Mouse (Mus musculus) heart, postnatal 25 days (tissue): Measurements from ENCODE around the gene Cks1brt. TPM values are rescaled to one million over a fixed set of nuclear protein-coding genes. Genes with fewer than 3 reads are reported as not detected.
A peak's percentile ranks its signal among the peaks of the same experiment; 100 is the strongest.
"Not testable (repeated sequence)": the region's sequence is repeated elsewhere in the genome, so short reads cannot be mapped to it uniquely, and the experiment has no call there.

ENCODE experiments used
- DNase-seq: peaks from one replicate; pipeline ENCODE4 v3.0.0; 2022; ENCODE audit warnings: low spot score
- intact Hi-C: fragments of 180-260 bp; cut with DNase I; formaldehyde crosslinking; loops from one replicate; pipeline ENCODE4 v1.15.1; 2025
- microRNA-seq: library from miRNA; unstranded; fragments of <30 nt; microRNA quantifications from one replicate; pipeline ENCODE4 v1.2.0, GENCODE M21; 2022
- total RNA-seq, 2 experiments: library from RNA; stranded (reverse); gene quantifications; 2 replicates each; pipeline ENCODE4 v1.2.3; 2021

The Cks1brt gene
- not detected for total RNA-seq

DNA sequence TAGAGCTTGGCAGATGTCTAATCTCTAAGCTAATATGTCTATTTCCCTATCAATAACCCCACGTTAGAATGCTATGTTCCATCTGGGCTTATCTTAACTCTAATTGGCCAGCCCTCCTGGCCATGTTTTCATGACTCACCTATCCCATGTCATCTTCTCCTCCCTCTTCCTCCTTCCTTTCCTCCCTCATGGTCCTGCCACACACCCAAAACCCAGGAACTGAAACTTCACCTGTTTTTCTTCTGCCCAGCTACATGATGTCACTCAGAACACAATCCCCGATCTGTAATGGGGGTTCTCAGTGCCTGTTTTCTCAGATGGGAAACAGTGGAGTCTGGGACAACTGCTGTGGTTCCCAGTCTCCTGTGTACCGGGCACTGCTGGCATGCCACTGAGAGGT, at the start of gene Cks1brt:
Gene Cks1brt (plus strand): TSS at position 301 of the 400 bp plus-strand sequence.
- intact Hi-C loops = no loop called here
- no peak for DNase-seq

GRCm38 (mm10) chr8:85113241-85113640, 38.5 kb upstream of the Cks1brt start:
- no peak for DNase-seq
- intact Hi-C loops = no loop called here

GRCm38 (mm10) chr8:85115501-85115900, 36.2 kb upstream of the Cks1brt start:
- no peak for DNase-seq
- intact Hi-C loops = no loop called here

GRCm38 (mm10) chr8:85116984-85117383, 34.7 kb upstream of the Cks1brt start:
- intact Hi-C loops = no loop called here
- DNase-seq = no peak

- DNase-seq = peak; percentile 53
- intact Hi-C loops = no loop called here
Observed at GRCm38 (mm10) chr8:85119052-85119981, 32.4 kb upstream of the Cks1brt start.

DNA sequence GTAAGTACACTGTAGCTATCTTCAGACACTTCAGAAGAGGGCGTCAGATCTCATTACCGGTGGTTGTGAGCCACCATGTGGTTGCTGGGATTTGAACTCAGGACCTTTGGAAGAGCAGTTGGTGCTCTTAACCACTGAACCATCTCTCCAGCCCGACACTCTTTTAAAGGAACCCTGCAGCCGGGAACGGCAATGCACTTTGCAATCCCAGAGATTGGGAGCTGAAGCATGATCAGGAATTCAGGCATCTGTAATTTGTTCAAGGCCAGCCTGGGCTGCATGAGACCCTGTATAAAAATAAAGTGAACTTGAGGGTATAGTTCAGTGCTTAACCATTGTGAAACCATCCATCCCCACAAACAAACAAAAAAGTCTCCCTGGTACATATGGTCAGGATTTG, 31.5 kb upstream of the Cks1brt start:
- intact Hi-C loops = not testable (repeated sequence)

GRCm38 (mm10) chr8:85122995-85123394, 28.7 kb upstream of the Cks1brt start, which contains the start of gene Zfp791:
Zfp791 (minus strand) TSS chr8:85123095.
- DNase-seq = no peak
- intact Hi-C loops = no loop called here

More for the DNA sequence above, 31.5 kb upstream of the Cks1brt start:
- DNase-seq = not testable (repeated sequence)

GRCm38 (mm10) chr8:85123691-85124090, 28.0 kb upstream of the Cks1brt start:
- intact Hi-C loops = no loop called here
- no peak for DNase-seq

DNA sequence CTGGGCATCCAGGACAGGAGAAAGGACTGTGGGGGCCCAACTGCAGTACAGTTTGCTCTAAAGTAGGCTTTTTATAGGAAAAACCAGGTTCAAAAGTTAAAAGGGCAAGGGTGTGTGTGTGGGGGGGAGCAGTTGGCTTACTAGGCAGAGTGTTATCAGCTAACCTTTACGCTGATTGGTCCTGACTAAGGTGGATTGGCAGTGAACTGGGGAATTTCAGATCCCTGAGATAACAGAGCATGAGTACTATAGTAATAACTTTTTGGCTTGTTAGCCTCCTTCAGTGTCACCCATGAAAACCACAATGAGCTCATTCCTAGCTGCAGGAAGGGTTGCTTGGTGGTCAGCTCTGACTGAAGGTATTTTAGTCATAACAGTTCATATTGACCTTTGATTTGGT, 19.4 kb upstream of the Cks1brt start:
- no peak for DNase-seq
- intact Hi-C loops = no loop called here

DNA sequence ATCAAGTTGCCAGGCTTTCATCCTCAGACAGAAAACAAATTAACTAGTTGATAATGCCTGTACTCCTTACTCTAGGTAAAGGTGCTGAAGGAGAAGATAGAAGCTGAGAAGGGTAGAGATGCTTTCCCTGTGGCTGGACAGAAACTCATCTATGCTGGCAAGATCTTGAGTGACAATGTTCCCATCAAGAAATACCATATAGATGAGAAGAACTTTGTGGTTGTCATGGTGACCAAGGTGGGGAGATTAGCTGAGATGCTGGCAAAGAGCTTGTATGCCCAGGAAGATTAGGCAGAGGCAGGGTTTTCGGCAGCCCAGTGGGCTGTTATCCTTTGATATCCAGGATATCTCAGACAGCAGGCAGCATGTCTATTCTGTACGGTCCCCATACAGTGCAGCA, 16.0 kb upstream of the Cks1brt start:
- DNase-seq, intact Hi-C loops: not testable (repeated sequence)

DNA sequence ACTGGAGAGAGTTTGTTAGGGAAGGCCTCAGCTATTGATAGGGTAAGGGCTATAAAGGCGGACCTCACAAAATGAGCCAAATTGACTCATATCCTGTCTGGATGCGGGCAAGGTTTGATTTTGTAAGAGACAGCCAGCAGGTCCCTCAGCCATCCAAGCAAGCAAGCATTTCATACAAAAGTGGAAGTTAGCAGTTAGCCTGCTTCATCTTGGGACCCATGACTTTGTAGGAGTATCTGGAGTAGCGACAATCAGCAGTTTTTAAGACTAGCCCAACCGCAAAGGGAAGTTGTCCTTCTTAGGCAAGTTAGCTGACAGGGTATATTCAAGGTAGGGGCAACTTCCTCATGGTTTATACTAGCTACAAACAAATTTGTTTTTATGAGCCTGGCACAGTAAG, 9.2 kb upstream of the Cks1brt start:
- DNase-seq = no peak

GRCm38 (mm10) chr8:85171291-85171690, 19.6 kb downstream of the Cks1brt start:
- DNase-seq = no peak
- intact Hi-C loops = loop anchor here (1.0 kb wide), 1 partner anchor 94 kb away; no protein-coding TSS in a partner anchor

More for the DNA sequence above, 9.2 kb upstream of the Cks1brt start:
- intact Hi-C loops = no loop called here

DNA sequence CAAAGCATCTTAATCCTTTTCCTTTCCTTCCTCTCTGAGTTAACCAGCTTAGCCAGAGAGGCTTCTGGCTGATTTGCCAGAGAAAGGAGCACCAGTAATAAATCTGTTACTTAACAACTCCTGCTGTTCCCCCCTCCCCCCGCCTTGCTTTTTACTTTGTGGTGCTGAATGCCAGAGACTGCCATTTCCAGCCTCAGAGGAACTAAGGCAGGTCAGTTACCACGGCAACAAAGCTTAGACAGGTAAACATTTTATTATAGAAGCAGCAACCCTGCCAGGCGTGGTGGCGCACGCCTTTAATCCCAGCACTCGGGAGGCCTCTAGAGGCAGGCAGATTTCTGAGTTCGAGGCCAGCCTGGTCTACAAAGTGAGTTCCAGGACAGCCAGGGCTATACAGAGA, 24.2 kb downstream of the Cks1brt start:
- intact Hi-C loops = no loop called here
- no peak for DNase-seq

DNA sequence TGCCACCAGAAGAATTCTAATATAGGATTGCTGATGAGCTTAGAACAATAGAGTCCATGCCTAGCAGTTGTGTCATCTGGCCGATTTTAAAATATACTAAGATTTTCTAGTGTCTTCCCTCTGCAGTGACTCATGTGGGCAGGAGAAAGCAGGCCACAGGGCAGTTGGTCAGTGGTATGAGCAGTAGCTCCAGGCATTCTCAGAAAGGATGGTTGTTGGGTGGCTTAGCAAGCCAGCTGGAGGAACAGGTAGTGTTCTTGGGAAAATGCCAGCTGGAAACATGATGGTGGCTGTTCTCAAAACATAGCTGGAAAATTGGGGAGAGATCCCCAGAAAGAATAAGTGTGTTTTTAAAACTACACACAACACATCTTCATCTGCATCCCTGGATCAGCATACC, 40.6 kb downstream of the Cks1brt start:
- DNase-seq = no peak
- intact Hi-C loops = no loop called here

DNA sequence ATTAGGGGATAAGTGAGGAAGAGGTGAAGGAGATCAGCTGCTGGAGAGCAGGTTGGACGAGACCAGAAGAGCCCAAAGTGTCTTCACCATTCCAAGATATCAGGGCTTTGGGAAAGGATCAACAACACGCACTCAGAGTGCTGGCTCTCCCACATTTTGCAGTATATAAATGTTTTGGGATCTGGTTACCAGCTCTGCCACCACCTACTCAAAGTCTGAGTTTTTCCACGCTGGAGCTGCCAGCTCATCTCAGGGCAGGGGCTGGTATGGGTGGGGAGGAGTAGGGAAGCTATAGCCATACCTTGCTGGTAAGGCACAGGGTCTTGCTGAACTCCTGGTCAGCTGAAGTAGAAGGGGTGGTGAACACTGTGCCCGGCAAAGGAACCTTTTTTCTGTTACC, 68.5 kb downstream of the Cks1brt start:
- intact Hi-C loops = no loop called here
- no peak for DNase-seq

GRCm38 (mm10) chr8:85220992-85221391, 69.3 kb downstream of the Cks1brt start:
- intact Hi-C loops = no loop called here
- peak; percentile 7 for DNase-seq

Small RNA genes lying within 50 kb of the gene (microRNA-seq; reads per million reads assigned to microRNA genes)
- 0.83 reads per million for gene Gm23388

Other genes starting within 250 kb of the Cks1brt start
- gene Klf1, start 250.0 kb upstream of the Cks1brt start, total RNA-seq = not detected
- 1 to 10 TPM; 7.7 to 7.9 TPM for gene Dnase2a, start 243.4 kb upstream of the Cks1brt start, total RNA-seq
- under 1 TPM; 0.08 to 0.14 TPM for gene Mast1, start 214.6 kb upstream of the Cks1brt start, total RNA-seq
- not detected for gene Rtbdn, start 204.9 kb upstream of the Cks1brt start, total RNA-seq
- gene Gm49661, start 182.5 kb upstream of the Cks1brt start, total RNA-seq = not detected
- 100 to 1,000 TPM; 650 to 659 TPM for gene Prdx2, start 182.3 kb upstream of the Cks1brt start, total RNA-seq
- 10 to 100 TPM; 45.2 to 48.2 TPM for gene Rnaseh2a, start 182.2 kb upstream of the Cks1brt start, total RNA-seq
- 10 to 100 TPM; 13.8 to 17.2 TPM for gene Junb, start 173.2 kb upstream of the Cks1brt start, total RNA-seq
- gene Hook2, start 161.3 kb upstream of the Cks1brt start, total RNA-seq = 1 to 10 TPM; 2.0 to 2.1 TPM
- gene Best2, start 137.4 kb upstream of the Cks1brt start, total RNA-seq = not detected
- gene Asna1, start 126.6 kb upstream of the Cks1brt start, total RNA-seq = 10 to 100 TPM; 65.0 to 67.4 TPM
- 10 to 100 TPM; 82.7 to 88.7 TPM for gene Trir, start 125.1 kb upstream of the Cks1brt start, total RNA-seq
- gene Tnpo2, start 115.0 kb upstream of the Cks1brt start, total RNA-seq = 10 to 100 TPM; 28.0 to 28.7 TPM
- gene Fbxw9, start 91.9 kb upstream of the Cks1brt start, total RNA-seq = 1 to 10 TPM; 3.5 to 4.6 TPM
- gene Gm5741, start 83.9 kb upstream of the Cks1brt start, total RNA-seq = not detected
- gene Dhps, start 80.2 kb upstream of the Cks1brt start, total RNA-seq = 10 to 100 TPM; 26.4 to 26.5 TPM
- gene Wdr83os, start 71.2 kb upstream of the Cks1brt start, total RNA-seq = 10 to 100 TPM; 39.4 to 43.1 TPM
- 10 to 100 TPM; 31.8 to 35.3 TPM for gene Wdr83, start 70.6 kb upstream of the Cks1brt start, total RNA-seq
- gene Man2b1, start 68.7 kb upstream of the Cks1brt start, total RNA-seq = 10 to 100 TPM; 24.7 to 26.5 TPM
- gene Zfp791, start 28.8 kb upstream of the Cks1brt start, total RNA-seq = 1 to 10 TPM; 2.1 to 2.6 TPM
- not detected for gene Olfr371, start 74.1 kb downstream of the Cks1brt start, total RNA-seq
- 1 to 10 TPM; 7.0 to 7.9 TPM for gene Orc6, start 147.7 kb downstream of the Cks1brt start, total RNA-seq
- 10 to 100 TPM; 64.5 to 70.6 TPM for gene Vps35, start 147.9 kb downstream of the Cks1brt start, total RNA-seq
- 100 to 1,000 TPM; 367 to 440 TPM for gene Mylk3, start 234.4 kb downstream of the Cks1brt start, total RNA-seq